Mouse (Mus musculus) embryo, embryonic 9.5 days (tissue): ENCODE measurements around the gene AW551984.

Experiments used
- DNase-seq: peaks from one replicate; pipeline ENCODE4 v3.0.0-alpha.2; 2017; ENCODE audit errors: extremely low spot score

Gene AW551984

GRCm38 (mm10) chr9:39603999-39604453, at the start of gene AW551984:
Gene AW551984, minus strand, starts transcription at chr9:39604403.
- peak; percentile 47 for DNase-seq

DNA sequence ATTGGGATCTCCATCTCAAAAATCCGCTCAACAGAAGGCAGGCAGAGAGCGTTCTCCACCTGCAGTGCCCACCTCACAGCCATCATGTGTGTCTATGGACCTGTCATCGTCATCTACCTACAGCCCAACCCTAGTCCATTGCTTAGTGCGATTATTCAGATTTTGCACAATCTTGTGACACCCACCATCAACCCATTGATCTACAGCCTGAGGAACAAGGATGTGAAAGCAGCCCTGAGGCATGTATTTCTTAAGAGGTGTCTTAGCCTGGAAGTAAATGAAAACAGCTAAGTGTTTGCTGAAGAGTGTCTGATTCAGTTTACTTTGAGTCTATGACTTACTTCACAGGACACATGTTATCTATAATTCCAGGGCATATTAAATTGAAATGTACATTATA, 43.2 kb upstream of the AW551984 start:
- no peak for DNase-seq

DNA sequence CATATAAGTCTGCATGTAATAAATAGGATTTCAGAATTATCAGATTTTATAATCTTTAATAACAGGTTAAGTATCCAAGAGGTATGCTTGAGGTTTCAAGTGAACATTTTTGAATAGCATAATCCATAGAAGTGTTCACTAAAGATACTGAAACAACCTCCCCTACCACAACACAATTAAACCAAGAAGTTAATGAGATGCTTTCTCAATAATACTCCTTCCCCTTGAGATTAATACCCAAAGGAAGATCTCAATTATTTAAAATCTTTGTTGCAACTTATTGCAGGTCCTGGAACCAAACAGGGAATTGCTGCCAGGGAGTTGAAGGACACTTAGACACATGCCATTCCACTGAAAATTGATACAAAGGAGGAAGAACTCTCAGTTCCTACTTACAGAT, 40.6 kb upstream of the AW551984 start, which contains the start of gene Olfr961:
Gene Olfr961 (plus strand): TSS at position 301 of the 400 bp plus-strand sequence.
- no peak for DNase-seq

DNA sequence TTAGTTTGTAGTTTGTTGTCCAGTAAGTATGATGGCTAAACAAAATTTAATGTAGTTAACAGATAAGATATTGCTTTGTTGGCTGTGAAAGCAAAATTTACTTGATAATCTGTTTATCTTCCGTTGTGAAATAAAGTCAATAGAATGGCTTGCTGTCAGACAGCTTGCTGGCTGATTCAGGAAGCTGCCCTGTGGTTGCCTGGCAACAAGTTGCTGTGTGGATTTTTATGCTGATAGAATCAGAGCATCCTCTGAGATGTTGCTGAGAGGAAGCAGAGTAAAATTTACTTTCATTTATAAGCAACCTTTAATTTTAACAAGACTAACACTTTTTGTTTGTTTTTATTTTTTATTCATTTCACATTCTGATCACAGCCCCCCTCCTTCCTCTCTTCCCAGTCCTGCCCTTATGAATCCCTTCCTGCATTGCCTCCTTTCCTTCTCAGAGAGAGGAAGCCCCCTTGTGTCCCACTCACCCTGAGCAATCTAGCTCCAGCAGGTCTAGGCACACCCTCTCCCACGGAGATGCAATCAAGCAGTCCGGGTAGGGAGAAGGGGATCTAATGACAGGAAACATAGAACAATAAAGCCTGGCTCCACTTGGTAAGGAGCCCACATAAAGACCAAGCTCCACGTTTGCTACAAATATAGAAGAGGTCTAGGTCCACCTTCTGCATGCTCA, 29.9 kb upstream of the AW551984 start:
- DNase-seq = no peak

DNA sequence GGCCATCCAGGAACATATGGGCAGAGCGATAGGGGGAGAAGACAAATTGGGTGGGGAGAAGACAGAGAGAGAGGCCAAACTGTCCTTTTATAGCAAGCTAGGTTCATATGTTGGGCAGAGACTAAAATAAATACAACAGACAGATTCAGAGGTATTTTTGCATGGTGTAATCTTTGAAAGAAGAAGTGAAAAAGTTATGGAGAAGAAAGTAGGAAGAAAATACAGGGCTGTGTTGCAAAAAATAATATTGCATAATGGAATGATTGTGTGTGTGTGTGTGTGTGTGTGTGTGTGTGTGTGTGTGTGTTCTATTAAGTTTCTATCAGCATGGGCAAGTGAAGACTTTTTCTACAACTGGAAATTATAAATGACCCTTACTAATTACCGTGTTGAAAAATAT, 24.9 kb upstream of the AW551984 start:
- no peak for DNase-seq

GRCm38 (mm10) chr9:39624711-39625110, 20.5 kb upstream of the AW551984 start:
- no peak for DNase-seq

DNA sequence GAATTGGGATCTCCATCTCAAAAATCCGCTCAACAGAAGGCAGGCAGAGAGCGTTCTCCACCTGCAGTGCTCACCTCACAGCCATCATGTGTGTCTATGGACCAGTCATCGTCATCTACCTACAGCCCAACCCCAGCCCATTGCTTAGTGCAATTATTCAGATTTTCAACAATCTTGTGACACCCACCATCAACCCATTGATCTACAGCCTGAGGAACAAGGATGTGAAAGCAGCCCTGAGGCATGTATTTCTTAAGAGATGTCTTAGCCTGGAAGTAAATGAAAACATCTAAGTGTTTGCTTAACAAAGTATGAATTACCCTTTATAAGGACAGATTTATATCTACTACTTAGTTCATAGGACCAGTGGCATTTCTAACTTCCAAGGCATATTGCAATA, 19.6 kb upstream of the AW551984 start:
- no peak for DNase-seq

- DNase-seq = no peak
Measured at GRCm38 (mm10) chr9:39621073-39621472, 16.9 kb upstream of the AW551984 start, which contains the start of gene Olfr960. Gene Olfr960, plus strand, starts transcription at chr9:39621373.

GRCm38 (mm10) chr9:39611953-39612352, 7.8 kb upstream of the AW551984 start:
- peak; percentile 5 for DNase-seq

GRCm38 (mm10) chr9:39610355-39610754, 6.2 kb upstream of the AW551984 start, which contains the start of gene Olfr148:
Gene Olfr148, plus strand, starts transcription at chr9:39610655.
- no peak for DNase-seq

GRCm38 (mm10) chr9:39608497-39608896, 4.3 kb upstream of the AW551984 start:
- no peak for DNase-seq

DNA sequence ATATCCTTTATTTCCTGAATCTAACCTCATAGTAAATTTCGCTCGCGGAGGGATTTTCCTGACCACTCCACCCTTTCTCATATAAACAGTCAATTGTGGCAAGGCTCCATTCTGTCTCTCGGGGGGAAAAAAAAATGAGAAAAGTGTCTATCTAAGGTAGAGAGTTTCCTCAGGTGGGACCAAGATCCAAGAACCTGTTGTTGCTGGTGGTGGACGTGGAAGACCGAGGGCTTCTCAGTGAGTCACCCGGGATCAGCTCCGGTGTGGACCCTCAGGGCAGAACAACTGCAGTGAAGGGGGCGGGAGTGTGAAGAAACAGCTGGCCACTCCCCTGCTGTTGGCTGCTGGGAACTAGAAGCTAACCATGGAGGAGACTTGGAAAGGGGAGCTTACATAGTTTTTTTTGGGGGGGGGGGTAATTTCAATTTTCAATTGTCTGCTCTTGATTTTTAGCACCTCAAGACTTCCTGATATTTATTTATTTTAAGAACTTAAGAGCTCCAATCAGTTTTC, 814 bp downstream of the AW551984 start:
- peak; percentile 45 for DNase-seq

DNA sequence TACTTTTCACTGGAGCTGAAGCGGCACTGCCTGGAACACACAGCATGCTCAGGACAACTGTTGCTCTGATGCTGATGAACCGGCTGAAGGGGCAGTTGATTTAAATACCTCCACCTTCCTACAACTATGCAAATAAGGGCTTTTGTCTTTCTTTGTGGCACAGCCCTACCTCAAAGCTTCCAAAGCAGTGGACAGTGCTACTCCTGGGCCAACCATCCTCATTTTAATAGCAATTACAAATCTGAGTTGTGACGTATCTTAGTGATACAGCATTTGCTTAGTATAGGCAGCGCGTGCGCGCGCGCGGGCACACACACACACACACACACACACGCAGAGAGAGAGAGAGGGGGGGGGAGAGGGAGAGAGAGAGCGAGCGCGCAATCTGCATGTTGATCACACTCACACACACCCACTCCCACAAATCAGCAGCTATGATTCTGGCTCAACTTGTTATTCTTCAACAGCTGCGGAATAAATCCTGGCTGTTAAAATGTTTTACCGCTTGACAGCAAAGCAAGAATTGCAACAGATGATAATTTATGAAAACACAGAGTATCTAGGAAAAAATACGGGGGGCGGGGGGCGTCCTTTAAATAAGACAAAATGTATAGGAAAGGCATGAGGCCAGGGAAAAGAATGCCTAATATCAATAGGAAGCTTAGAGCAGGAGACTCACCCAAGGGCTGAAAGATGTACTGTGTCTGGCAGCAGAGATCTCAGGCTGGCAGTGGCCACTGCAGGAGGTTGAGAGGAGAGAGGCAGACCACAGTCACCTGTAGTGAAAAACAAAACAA, 1.5 kb downstream of the AW551984 start:
- DNase-seq = peak; percentile 50

GRCm38 (mm10) chr9:39577050-39577449, 27.2 kb downstream of the AW551984 start:
- no peak for DNase-seq

DNA sequence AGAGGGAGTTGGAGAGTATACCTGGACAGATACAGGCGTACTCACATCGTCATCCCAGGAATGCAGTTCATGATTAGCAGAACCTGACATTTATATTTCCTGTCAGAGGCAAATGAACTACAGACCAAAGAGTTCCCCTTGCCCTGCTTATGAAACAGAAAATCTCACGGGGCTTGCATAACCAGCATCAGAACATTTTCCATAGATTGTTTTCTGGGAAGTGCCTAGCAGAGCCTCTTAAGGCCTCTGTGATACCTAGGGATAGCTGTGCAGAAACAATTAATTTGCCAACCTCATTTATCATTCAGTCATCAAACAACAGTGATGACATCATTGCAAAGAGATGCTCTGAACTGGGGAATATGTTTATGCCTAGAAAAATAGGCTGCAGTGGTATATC, 28.7 kb downstream of the AW551984 start, which contains the start of gene Olfr959:
Gene Olfr959 (minus strand): TSS at position 101 of the 400 bp plus-strand sequence.
- no peak for DNase-seq

DNA sequence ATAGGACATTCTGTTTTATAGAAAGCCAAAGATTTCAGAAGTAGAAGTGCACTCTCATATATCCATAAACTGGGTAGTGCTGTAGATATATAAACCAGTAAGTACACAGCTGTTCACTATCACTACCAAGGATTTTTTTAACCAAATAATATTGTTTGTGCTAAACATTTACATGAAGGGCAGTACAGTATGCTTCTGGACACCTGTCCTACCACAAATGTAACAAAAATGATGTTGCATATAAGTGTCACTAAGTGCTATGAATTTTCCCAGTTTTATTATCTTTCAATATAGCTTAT, 45.9 kb downstream of the AW551984 start:
- no peak for DNase-seq

DNA sequence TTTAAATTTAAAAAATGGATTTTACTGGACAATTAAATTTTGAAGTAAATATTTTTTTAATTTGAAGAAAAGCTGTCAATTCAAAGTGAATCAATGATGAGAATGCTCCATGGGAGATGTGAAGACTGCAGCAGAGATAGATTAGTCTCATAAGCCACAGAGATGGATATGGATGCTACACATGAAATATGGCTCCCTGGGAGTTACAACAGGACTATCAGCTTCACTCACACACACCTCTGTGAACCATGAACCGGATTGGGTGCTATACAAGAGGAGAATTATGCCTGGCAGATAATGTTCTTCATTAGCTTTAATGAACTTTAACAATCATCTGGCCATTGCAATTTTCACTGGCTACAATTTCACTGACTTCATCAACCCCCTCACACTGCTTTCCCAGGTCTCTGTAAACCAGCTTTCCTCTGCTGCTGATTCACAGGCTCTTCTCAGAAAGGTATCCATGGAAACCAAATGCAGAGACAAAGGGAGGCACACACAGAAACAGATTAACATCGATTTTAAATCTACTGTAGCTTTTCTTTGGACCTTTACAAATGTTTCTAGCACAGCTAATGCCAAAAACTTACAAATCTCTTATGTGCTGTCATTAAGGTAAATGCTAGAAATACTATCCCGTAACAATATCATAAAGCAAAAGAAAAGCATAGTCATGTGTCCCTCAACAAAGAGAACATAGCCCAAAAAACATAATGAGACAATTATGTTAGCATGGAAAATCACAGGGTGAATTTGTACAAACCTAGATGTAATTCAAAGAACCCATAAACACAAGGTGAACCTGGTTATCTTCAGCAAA, 46.5 kb downstream of the AW551984 start:
- DNase-seq = peak; percentile 3

- no peak for DNase-seq
Measured at GRCm38 (mm10) chr9:39553946-39554345, 50.3 kb downstream of the AW551984 start, which contains the start of gene Olfr958. Gene Olfr958, minus strand, starts transcription at chr9:39554054.

DNA sequence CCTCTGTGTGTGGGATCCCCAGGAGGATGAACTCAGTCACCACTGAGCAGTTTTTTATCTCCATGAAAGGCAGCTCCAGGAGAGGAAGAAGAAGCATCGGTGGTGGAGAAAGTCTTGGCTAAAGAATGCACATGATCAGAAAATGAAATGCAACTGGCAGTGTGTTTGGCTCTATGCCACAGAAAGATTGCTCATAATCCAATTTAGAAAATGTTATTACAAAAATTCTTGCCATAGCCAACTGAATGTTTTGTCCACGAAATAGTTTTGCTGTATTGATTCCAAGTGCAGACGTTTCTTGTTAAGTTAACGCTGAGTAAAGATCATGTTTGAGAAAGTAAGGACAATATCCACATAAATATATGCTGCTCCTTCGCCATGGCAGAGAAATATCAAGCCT, 53.4 kb downstream of the AW551984 start:
- DNase-seq = no peak
